Mouse (Mus musculus): ENCODE data around the gene Gm17482. TPM values are rescaled to one million over a fixed set of nuclear protein-coding genes. Genes with fewer than 3 reads are reported as not detected.
"Not testable (repeated sequence)": the region's sequence is repeated elsewhere in the genome, so short reads cannot be mapped to it uniquely, and the experiment has no call there.

The Gm17482 gene
- polyA plus RNA-seq, 1 experiment from 2014 or later: not detected

- Histone ChIP-seq H3K4me2 (ENCODE audit: low read length) (no peak overlapping the region), H3K27ac (replicated peaks in 1 of 2; ENCODE audit: control insufficient read depth in 1 of 2, insufficient read depth in 1 of 2, low read depth in 2 of 2, low read length in 2 of 2) (no peak overlapping the region), H3K27me3 (ENCODE audit: control insufficient read depth, insufficient read depth, low read length) (peaks cover 78% of the 10 kb centered on the region), H3K9me3 (ENCODE audit: control insufficient read depth, low read length) (no peaks in the 10 kb centered on the region), H3K9ac (ENCODE audit: low read length) (no peak overlapping the region), H3K4me1 (ENCODE audit: control insufficient read depth in 2 of 2, insufficient read depth in 2 of 2, low read length in 2 of 2) (peaks cover 4 to 7% of the 10 kb centered on the region in 2 experiments), H3K36me3 (ENCODE audit: control insufficient read depth, insufficient read depth, low read length) (no peaks in the 10 kb centered on the region), H3K4me3 (ENCODE audit: control insufficient read depth in 1 of 2, insufficient read depth in 1 of 2, low read depth in 1 of 2, low read length in 2 of 2) (no peak overlapping the region)
- no peak for ATAC-seq (ENCODE audit: insufficient number of reproducible peaks, insufficient read depth, low FRiP score, low read depth)
- 72% methylated on average over 9 of the region's 9 CpGs for WGBS
Observed at GRCm38 (mm10) chr6:115238031-115239027, 11.2 kb downstream of the Gm17482 start.

GRCm38 (mm10) chr6:115239335-115239734 is 12.2 kb downstream of the Gm17482 start:
- WGBS: 80% methylated on average over 7 of the region's 7 CpGs
- no peak overlapping the region for H3K4me2 ChIP-seq (ENCODE audit: low read length)
- H3K27ac ChIP-seq (replicated peaks in 1 of 2; ENCODE audit: control insufficient read depth in 1 of 2, insufficient read depth in 1 of 2, low read depth in 2 of 2, low read length in 2 of 2): no peak overlapping the region
- peaks cover 4 to 7% of the 10 kb centered on the region in 2 experiments for H3K4me1 ChIP-seq (ENCODE audit: control insufficient read depth in 2 of 2, insufficient read depth in 2 of 2, low read length in 2 of 2)
- ATAC-seq (ENCODE audit: insufficient number of reproducible peaks, insufficient read depth, low FRiP score, low read depth): no peak
- H3K9me3 ChIP-seq (ENCODE audit: control insufficient read depth, low read length): no peaks in the 10 kb centered on the region
- H3K36me3 ChIP-seq (ENCODE audit: control insufficient read depth, insufficient read depth, low read length): no peaks in the 10 kb centered on the region
- H3K27me3 ChIP-seq (ENCODE audit: control insufficient read depth, insufficient read depth, low read length): peaks cover 81% of the 10 kb centered on the region
- H3K4me3 ChIP-seq (ENCODE audit: control insufficient read depth in 1 of 2, insufficient read depth in 1 of 2, low read depth in 1 of 2, low read length in 2 of 2): no peak overlapping the region
- no peak overlapping the region for H3K9ac ChIP-seq (ENCODE audit: low read length)

- not testable (repeated sequence) for H3K9me3 ChIP-seq (ENCODE audit: control insufficient read depth, low read length); H3K9ac ChIP-seq (ENCODE audit: low read length); H3K4me1 ChIP-seq (ENCODE audit: control insufficient read depth in 2 of 2, insufficient read depth in 2 of 2, low read length in 2 of 2); H3K4me3 ChIP-seq (ENCODE audit: control insufficient read depth in 1 of 2, insufficient read depth in 1 of 2, low read depth in 1 of 2, low read length in 2 of 2); H3K36me3 ChIP-seq (ENCODE audit: control insufficient read depth, insufficient read depth, low read length)
- peak; percentile 62 for ATAC-seq (ENCODE audit: insufficient number of reproducible peaks, insufficient read depth, low FRiP score, low read depth)
- H3K27me3 ChIP-seq (ENCODE audit: control insufficient read depth, insufficient read depth, low read length): peaks cover 81% of the 10 kb centered on the region
- H3K4me2 ChIP-seq (ENCODE audit: low read length): peak overlapping the region; percentile 35
- peak overlapping the region; percentile 48 to 57; a peak in 3 of 4 replicates for H3K27ac ChIP-seq (replicated peaks in 1 of 2; ENCODE audit: control insufficient read depth in 1 of 2, insufficient read depth in 1 of 2, low read depth in 2 of 2, low read length in 2 of 2)
- WGBS: 0% methylated on average over 2 of the region's 2 CpGs
Observed at GRCm38 (mm10) chr6:115240431-115240830, 13.3 kb downstream of the Gm17482 start.

- 16% methylated on average over 3 of the region's 3 CpGs for WGBS
- Histone ChIP-seq H3K27me3 (ENCODE audit: control insufficient read depth, insufficient read depth, low read length) (peaks cover 81% of the 10 kb centered on the region), H3K4me1 (ENCODE audit: control insufficient read depth in 2 of 2, insufficient read depth in 2 of 2, low read length in 2 of 2) (peaks cover 4 to 7% of the 10 kb centered on the region in 2 experiments), H3K36me3 (ENCODE audit: control insufficient read depth, insufficient read depth, low read length) (no peaks in the 10 kb centered on the region), H3K27ac (replicated peaks in 1 of 2; ENCODE audit: control insufficient read depth in 1 of 2, insufficient read depth in 1 of 2, low read depth in 2 of 2, low read length in 2 of 2) (0 out of 4 replicates have a peak overlapping the region, but pooled peaks of 1 of the 2 experiments have one; percentile 57), H3K9ac (ENCODE audit: low read length) (no peak overlapping the region), H3K4me2 (ENCODE audit: low read length) (peak overlapping the region; percentile 35; the same call in 1 of the 2 replicates), H3K4me3 (ENCODE audit: control insufficient read depth in 1 of 2, insufficient read depth in 1 of 2, low read depth in 1 of 2, low read length in 2 of 2) (no peak overlapping the region), H3K9me3 (ENCODE audit: control insufficient read depth, low read length) (no peaks in the 10 kb centered on the region)
- peak; percentile 44; the same call in 1 of the 2 replicates for ATAC-seq (ENCODE audit: insufficient number of reproducible peaks, insufficient read depth, low FRiP score, low read depth)
Observed at GRCm38 (mm10) chr6:115241131-115241699, 14.1 kb downstream of the Gm17482 start.

- Histone ChIP-seq H3K27me3 (ENCODE audit: control insufficient read depth, insufficient read depth, low read length) (peaks cover 81% of the 10 kb centered on the region), H3K4me1 (ENCODE audit: control insufficient read depth in 2 of 2, insufficient read depth in 2 of 2, low read length in 2 of 2) (peaks cover 4 to 7% of the 10 kb centered on the region in 2 experiments), H3K4me3 (ENCODE audit: control insufficient read depth in 1 of 2, insufficient read depth in 1 of 2, low read depth in 1 of 2, low read length in 2 of 2) (no peak overlapping the region), H3K36me3 (ENCODE audit: control insufficient read depth, insufficient read depth, low read length) (no peaks in the 10 kb centered on the region), H3K9me3 (ENCODE audit: control insufficient read depth, low read length) (no peaks in the 10 kb centered on the region), H3K27ac (replicated peaks in 1 of 2; ENCODE audit: control insufficient read depth in 1 of 2, insufficient read depth in 1 of 2, low read depth in 2 of 2, low read length in 2 of 2) (no peak overlapping the region), H3K9ac (ENCODE audit: low read length) (no peak overlapping the region), H3K4me2 (ENCODE audit: low read length) (no peak overlapping the region)
- WGBS: 84% methylated on average over 3 of the region's 3 CpGs
- no peak for ATAC-seq (ENCODE audit: insufficient number of reproducible peaks, insufficient read depth, low FRiP score, low read depth)
Observed at GRCm38 (mm10) chr6:115241939-115242338, 14.8 kb downstream of the Gm17482 start.

GRCm38 (mm10) chr6:115244222-115244621 is 17.1 kb downstream of the Gm17482 start:
- no peak for ATAC-seq (ENCODE audit: insufficient number of reproducible peaks, insufficient read depth, low FRiP score, low read depth)
- H3K4me2 ChIP-seq (ENCODE audit: low read length): no peak overlapping the region
- 70% methylated on average over 2 of the region's 2 CpGs for WGBS
- no peak overlapping the region for H3K4me3 ChIP-seq (ENCODE audit: control insufficient read depth in 1 of 2, insufficient read depth in 1 of 2, low read depth in 1 of 2, low read length in 2 of 2)
- H3K9ac ChIP-seq (ENCODE audit: low read length): no peak overlapping the region
- H3K36me3 ChIP-seq (ENCODE audit: control insufficient read depth, insufficient read depth, low read length): no peaks in the 10 kb centered on the region
- H3K9me3 ChIP-seq (ENCODE audit: control insufficient read depth, low read length): no peaks in the 10 kb centered on the region
- H3K27ac ChIP-seq (replicated peaks in 1 of 2; ENCODE audit: control insufficient read depth in 1 of 2, insufficient read depth in 1 of 2, low read depth in 2 of 2, low read length in 2 of 2): no peak overlapping the region
- H3K4me1 ChIP-seq (ENCODE audit: control insufficient read depth in 2 of 2, insufficient read depth in 2 of 2, low read length in 2 of 2): peaks cover 4 to 7% of the 10 kb centered on the region in 2 experiments
- H3K27me3 ChIP-seq (ENCODE audit: control insufficient read depth, insufficient read depth, low read length): peaks cover 81% of the 10 kb centered on the region

- Histone ChIP-seq H3K4me2 (ENCODE audit: low read length) (no peak overlapping the region), H3K27me3 (ENCODE audit: control insufficient read depth, insufficient read depth, low read length) (peaks cover 88% of the 10 kb centered on the region), H3K9ac (ENCODE audit: low read length) (no peak overlapping the region), H3K36me3 (ENCODE audit: control insufficient read depth, insufficient read depth, low read length) (no peaks in the 10 kb centered on the region), H3K4me1 (ENCODE audit: control insufficient read depth in 2 of 2, insufficient read depth in 2 of 2, low read length in 2 of 2) (no peaks in the 10 kb centered on the region), H3K9me3 (ENCODE audit: control insufficient read depth, low read length) (no peaks in the 10 kb centered on the region), H3K4me3 (ENCODE audit: control insufficient read depth in 1 of 2, insufficient read depth in 1 of 2, low read depth in 1 of 2, low read length in 2 of 2) (no peak overlapping the region), H3K27ac (replicated peaks in 1 of 2; ENCODE audit: control insufficient read depth in 1 of 2, insufficient read depth in 1 of 2, low read depth in 2 of 2, low read length in 2 of 2) (no peak overlapping the region)
- WGBS: 49% methylated on average over 3 of the region's 3 CpGs
- no peak for ATAC-seq (ENCODE audit: insufficient number of reproducible peaks, insufficient read depth, low FRiP score, low read depth)
Observed at GRCm38 (mm10) chr6:115245500-115246058, 18.4 kb downstream of the Gm17482 start.

Measured in heart, embryonic 14.5 days (tissue).